Mouse (Mus musculus): Measurements from ENCODE around the gene Mettl1.
"Not testable (repeated sequence)": the region's sequence is repeated elsewhere in the genome, so short reads cannot be mapped to it uniquely, and the experiment has no call there.

The Mettl1 gene

DNA sequence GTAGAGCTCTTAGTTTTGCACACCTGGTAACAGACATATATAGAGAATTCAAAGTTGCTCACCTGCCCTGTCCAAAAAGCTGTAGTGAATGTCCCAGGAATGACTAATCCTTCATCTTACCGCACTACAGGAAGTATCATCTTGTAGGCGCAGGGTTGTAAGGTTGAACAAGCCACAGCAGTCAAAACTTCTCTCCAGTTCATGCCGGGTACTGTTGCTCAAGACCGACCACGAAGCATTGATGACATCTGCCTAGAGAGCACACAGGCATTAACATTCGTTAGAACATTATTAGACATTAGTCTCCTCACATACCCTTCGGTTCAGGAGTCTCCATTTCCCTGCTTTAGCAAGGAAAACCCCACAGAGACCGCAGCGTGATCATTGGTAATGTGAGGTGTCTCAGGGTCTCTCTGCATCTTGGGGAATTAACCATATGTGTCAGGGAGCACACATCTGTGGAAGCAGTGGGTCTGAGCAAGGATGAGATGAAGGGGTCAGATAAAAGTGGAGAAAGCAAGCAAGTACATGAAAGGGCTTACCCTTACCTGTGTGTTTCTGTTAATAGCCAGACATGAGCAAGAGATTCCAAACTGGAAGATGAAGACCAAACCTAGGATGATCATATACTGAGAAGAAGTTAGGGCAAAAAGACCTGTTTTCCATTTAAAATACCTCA is 27.3 kb downstream of the Mettl1 start:
- DNase-seq (ENCODE audit: low spot score in 2 of 2), result no peak

DNA sequence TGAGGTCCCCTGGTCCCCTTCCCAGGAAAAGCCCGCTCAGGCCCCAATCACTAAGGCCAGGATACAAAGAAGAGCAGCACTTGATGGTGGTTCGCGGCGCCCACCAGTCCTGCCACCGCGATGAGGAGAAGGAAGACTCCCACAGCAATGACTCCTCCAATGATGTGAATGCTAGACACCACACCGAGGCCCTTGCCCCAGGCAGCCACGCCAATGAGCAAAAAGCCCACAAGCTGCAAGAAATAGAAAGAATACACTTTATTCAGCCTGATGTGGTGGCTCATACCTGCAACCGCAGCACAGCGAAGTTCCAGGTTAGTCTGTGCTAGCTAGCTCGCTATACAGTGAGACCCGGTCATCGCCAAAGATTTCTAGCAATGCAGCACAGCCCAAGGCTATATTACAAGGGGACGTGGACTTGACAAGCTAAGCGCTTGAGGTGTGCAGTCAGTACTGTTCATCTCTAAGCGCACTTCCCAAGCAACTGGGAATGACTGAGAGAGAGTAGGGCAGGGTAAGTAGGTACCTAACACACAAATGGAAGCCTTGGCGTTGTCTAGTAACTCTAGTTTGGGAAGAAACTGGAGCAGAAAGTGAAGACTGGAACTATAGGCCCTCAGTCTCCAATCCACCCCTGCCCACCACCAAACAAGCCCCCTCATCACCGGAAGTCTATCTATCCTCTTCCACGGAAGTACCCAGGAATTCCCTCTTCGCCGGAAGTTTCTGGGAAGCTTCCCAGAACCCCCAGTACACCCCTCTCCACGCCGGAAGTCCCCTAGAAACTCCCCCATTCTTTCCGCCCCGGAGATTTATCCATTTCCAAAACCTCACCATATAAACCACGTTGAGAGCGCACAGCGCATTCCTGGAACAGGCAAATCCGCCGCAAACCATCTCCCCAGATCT is 28.3 kb downstream of the Mettl1 start:
- peak; percentile 40 to 76 for DNase-seq (ENCODE audit: low spot score in 2 of 2)

DNA sequence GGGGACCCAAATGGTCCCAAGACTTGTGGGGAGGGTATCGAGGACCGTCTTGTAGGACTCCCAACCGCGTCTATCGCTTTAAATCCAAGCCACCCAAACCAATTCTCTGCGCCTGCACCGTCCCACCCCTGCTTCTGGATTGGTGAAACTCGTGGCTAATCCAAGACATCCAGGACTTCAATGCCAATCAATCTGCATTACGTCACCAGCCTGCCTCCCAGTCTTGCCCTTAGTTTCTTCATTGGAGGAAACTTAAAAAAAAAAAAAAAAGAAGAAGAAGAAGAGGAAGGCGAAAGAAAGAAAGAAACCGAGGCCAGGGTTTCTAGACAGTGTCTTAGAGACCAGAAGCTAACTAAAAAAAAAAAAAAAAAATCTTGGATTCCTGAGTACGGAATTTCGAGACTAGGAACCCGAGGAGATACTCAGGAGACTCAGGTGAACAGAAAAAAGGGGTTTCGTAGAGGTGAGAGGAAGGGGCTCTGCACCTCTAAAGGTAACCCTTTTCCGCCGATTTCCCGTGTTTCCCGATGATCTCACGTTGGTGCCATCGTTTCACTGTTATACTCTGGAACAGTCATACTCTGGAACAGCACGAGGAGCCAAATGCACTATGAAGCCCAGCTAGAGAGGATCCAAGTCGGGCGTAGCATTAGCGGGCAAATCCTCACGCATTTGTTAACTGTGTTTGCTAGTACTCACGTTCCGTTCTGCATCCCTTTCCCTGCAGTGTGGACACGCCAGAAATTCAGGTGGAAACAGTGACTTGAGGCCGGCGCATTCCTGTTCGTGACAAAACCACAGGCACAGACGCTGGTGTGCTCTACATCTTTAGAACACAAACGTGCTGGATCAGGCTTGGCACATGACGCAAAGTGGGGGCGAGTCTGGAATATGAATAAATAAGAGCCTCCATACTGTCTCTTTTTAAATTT is 29.2 kb downstream of the Mettl1 start, which contains the start of gene Tspan31:
TSS of gene Tspan31 (minus strand) at position 75 of the 932 bp plus-strand sequence.
- peak; percentile 96 to 98 for DNase-seq (ENCODE audit: low spot score in 2 of 2)

DNA sequence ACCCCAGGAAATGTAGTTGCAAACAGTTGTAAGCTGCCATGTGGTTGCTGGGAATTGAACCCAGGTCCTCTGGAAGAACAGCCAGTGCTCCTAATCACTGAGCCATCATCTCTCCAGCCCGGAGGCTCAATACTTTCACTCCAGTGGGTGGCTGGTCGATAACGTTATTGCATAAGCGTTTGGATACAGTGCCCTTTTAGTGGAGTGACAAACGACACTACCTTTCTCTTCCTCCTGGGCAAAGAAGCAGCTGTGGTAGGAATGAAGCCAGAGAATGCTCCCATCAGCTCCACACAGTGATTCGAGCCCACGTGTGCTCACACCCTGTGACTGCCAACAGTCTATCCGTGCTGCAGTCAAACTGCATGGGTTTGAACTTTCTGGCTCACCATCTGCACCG is 30.0 kb downstream of the Mettl1 start:
- no peak for DNase-seq (ENCODE audit: low spot score in 2 of 2)

DNA sequence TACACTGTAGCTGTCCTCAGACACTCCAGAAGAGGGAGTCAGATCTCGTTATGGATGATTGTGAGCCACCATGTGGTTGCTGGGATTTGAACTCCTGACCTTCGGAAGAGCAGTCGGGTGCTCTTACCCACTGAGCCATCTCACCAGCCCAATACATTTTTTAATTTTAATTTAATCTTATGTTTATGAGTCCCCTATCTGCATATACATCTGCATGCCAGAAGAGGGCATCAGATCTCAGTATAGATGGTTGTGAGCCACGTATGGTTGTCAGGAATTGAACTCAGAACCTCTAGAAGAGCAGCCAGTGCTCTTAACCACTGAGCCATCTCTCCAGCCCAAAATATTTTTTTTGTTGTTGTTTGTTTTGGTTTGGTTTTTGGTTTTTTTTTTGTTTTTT is 31.1 kb downstream of the Mettl1 start:
- DNase-seq (ENCODE audit: low spot score in 2 of 2), result not testable (repeated sequence)

DNA sequence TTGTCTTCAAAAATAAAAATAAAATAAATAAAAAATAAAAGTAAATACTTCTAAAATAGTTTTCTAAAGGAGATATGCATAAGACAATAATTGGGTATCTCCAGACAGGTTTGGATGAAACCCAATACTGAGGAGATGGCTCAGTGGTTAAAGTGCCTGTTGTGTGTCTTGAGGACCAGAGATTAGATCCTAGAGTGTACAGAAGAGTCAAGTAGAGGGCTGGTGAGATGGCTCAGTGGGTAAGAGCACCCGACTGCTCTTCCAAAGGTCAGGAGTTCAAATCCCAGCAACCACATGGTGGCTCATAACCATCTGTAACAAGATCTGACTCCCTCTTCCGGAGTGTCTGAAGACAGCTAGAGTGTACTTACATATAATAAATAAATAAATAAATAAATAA is 31.8 kb downstream of the Mettl1 start:
- not testable (repeated sequence) for DNase-seq (ENCODE audit: low spot score in 2 of 2)

DNA sequence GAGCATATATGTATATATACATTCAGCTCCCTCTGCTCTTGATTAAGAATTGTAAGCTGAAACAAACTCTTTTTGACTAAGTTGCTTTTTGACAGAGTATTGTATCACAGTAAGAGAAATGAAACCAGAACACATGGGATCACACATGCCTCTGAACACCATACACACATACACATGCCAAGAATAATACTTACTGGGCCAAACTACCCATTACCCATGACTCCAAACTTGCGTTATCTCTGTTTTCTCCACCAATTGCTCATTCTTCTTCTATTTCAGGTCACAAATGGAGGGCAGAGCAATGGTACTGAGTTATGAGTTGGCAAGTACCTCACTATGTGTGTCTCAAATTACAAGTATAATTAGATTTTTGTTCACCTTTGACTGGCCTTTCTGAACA is 32.8 kb downstream of the Mettl1 start:
- no peak for DNase-seq (ENCODE audit: low spot score in 2 of 2)

DNA sequence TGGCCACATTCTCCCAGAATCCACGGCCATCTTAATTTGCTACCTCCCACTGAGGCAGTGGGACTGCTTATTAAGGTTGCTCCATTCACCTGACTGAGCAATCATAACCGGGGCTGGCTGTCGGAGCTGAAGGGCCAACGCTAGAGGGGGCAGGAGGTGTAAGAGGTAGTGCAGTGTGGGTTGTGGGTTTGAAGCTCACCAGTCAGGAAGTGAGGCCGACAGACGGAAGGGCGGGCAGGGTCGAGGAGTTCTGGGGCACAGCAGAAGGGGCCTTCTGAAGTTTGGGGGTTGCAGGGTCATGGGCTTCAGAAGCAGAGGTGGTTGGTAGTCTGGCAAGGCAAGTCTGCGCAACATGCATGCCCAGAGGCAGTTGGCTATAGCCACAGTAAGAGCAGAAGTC is 33.9 kb downstream of the Mettl1 start, which contains the start of gene Agap2:
TSS of gene Agap2 (plus strand) at position 205 of the 400 bp plus-strand sequence.
- peak in 1 of 2 experiments; percentile 28 for DNase-seq (ENCODE audit: low spot score in 2 of 2)

DNA sequence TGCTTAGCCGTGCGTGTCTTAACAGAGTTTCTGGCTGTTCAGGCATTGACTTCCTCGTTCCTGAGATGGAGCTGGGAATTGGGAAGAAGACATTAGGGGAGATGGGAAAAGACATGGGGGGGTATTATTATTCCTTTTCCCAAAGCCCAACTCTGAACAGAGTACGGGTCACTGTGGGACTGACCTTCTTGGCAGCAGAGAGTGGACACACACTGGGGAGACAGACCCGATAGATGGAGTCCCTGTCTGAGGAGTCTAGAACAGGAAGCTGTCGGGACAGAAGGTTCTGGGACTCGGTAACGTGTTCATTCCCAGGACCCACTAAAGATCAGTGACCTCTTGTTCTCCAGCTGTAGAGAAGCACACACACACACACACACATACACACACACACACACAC is 34.4 kb downstream of the Mettl1 start:
- DNase-seq (ENCODE audit: low spot score in 2 of 2), result no peak

DNA sequence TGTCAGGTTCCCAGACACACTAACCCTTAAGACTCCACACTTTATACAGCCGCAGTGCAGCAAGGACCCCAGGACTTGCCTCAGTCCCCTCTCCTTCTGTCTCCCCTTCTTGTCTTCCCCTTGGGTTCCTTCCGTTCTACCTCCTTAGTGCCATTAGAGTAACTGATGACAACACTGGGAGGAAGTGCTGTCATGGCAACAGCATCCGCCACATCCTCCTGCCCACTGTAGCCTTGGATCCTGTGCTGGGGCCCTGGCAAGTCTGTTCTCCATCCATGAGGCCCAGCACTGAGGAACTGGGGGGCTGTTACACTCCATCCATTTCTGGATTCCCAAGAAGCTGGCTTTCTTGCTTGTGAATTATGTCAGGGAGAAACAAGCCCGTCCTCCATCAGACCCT is 34.9 kb downstream of the Mettl1 start:
- DNase-seq (ENCODE audit: low spot score in 2 of 2), result peak; percentile 51 to 73

DNA sequence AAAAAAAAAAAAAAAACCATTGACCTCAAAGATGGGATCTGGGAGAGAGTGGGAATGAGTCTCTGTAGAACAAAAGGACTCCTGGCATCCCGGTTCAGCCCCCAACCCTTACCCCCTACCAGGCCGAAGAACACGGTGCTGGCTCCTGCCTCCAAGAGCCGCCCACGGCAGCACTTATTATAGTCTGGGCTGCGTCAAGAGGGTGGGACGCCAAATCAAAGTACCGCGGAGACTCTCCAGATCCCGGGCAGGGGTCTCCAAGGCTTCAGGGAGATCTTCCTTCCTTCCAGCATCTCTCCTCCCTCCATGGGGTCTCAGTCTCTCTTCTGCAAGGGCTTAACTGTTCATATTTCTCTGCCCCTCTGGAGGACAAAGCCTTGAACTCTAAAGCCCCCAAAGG is 36.3 kb downstream of the Mettl1 start:
- DNase-seq (ENCODE audit: low spot score in 2 of 2), result peak; percentile 71 to 77

DNA sequence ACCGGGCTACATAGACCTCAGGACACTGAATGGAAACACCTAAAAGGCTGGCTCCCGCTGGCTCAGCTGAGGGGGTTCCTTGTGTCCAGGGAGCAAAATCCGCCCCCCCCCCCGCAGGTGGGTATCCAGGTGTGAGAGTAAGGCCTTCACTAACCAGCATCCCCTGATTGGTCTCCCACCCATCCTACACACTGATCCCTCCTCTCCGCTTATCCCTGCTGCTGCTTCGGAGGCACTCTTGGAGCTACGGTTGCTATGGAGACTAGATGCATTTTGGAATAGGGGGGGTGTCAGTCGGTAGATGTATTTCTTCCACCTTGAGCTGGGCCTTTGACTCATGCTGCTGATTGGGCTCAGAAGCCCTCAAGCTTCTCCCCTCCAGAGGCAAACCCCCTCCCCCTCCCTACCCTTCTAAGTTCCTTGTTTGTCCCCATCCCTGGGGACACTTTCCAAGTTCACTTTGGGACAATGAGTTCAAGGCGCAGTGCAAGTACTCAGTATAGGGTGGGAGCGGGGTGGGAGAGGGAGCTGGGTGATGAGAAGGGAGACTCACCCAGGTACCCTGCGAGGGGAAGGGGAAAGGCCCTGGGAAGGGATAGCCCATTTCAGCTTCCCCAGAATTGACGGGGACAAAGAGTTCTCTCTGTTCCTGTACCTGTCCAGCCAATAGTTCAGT is 36.9 kb downstream of the Mettl1 start:
- peak; percentile 80 to 89 for DNase-seq (ENCODE audit: low spot score in 2 of 2)

DNA sequence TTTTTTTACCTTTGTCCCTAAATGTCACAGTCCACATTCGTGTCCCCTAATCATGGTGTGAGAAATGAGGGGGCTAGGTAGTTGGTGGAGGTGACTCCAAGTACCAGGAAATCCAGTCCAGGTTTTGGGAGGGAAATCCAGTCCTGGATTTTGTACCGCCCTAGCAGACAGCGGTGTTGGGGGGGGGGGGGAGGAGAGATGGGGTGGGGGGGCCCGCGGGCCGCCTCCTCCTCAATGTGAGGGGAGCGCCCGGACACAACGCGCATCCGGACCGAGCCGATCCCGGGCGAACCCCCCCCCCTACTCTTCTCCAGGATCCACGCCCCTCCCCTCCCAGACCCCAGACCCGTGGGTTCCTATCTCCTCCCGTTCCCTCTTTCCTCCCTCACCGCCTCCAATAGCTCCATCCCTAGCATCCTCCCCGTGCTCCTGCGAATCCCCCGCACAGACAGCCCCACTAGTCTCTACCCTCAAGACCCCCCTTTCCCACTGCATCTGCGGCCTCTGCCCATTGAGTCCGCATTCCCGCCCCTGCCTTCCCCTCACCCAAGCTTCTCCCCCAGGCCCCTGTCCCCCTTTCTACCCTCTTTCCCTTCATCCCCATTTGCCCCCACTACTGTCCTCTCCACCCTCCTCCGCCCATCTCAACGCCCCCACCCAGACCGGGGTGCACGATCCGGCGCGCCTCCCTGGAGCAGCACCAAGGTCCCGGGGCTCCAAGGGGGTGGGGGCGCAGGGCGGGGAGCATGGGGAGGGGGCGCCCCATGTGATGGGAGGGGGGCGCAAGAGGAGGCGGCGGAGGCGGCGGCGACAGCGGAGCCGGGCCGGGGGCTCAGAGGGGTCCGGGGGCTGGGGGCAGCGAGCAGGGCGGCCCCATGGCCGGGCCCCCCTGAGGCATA is 37.7 kb downstream of the Mettl1 start:
- DNase-seq (ENCODE audit: low spot score in 2 of 2), result peak; percentile 84 to 85

DNA sequence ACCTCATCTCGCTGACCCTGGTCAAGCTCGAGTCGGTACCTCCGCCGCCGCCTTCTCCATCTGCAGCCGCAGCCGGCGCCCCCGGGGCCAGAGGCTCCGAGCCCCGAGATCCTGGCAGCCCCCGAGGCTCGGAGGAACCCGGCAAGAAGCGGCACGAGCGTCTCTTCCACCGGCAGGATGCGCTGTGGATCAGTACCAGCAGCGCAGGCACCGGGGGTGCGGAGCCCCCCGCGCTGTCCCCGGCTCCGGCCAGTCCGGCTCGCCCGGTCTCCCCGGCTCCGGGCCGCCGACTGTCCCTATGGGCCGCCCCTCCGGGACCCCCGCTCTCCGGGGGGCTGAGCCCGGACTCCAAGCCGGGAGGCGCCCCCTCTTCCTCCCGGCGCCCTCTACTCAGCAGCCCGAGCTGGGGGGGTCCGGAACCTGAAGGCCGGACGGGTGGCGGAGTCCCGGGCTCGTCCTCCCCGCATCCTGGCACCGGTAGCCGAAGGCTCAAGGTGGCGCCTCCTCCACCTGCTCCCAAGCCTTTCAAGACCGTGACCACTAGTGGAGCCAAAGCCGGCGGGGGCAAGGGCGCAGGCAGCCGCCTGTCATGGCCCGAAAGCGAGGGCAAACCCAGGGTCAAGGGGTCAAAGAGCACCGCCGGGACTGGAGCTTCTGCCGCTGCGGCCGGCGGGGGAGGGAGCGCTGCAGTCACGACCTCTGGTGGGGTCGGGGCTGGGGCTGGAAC is 38.6 kb downstream of the Mettl1 start:
- peak; percentile 73 to 77 for DNase-seq (ENCODE audit: low spot score in 2 of 2)

DNA sequence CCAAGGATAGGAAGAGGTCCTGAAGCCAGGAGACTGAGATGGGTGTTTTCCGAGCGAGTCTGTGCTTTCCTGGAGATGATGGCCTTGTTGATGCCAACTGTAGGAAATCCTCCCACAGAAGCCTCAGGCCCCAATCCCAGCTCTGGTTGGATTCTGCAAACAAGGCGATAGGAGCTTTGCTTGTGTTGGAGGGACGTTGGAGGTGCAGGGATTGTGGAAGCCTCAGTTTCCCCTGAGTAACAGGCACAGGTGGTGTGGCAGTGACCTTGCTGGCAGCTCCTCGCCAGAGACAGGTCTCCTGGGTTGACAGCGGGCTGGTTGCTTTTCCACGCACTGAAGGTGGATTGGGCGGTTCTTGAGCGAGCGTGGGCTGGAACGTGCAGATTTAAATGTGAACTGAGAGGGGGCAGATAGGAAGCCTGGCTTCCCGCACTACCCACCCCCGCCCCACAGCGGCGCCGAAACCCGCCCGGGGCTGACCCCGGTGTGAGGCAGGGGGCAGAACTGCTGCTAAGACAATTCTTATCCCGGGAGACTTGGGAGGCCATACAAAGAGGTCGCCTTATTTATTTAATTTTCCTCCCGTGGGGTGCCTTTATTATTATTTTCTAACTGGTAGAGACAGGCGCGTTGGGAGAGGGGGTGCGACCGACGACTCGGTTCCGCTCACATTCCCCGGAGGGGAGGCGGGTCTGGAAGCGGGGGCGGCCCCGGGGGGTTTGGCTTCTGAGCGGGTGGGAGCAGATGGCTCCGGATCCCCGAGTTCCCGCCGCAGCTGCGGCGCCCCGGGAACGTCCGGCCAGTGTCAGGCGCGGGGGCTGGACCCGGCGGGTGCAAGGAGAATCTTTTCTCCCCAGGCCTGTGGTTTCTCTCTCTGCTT is 39.9 kb downstream of the Mettl1 start:
- DNase-seq (ENCODE audit: low spot score in 2 of 2), result peak; percentile 78

DNA sequence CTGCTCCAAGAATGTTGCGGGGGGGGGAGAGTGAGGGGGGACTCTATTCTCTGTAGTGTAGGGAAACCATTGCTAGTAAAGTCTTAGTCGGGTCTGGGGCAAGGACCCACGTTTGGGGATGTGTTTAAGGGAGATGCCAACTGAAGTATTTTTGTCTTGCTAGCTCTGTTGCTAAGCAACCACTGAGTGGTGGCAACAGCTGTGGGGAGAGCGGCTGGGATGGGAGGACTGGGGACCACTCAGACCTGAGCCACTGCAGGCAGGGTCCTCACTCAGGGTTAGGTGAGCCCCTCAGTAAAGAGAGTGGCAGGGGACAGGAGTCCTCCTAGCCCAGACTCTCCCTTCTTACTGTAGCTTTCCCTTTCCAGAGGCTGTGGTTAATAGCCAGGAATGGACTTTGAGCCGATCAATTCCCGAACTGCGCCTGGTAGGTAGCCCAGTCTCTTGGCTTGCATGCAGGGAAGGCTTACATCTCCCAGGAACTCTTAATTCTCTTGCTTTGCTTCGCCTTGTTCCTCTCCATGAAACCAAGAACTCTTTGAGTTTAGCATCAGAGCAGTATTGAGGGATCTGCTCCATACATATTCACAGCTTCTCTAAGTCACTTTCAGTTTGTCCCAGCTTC is 40.9 kb downstream of the Mettl1 start:
- peak; percentile 64 to 74 for DNase-seq (ENCODE audit: low spot score in 2 of 2)

DNA sequence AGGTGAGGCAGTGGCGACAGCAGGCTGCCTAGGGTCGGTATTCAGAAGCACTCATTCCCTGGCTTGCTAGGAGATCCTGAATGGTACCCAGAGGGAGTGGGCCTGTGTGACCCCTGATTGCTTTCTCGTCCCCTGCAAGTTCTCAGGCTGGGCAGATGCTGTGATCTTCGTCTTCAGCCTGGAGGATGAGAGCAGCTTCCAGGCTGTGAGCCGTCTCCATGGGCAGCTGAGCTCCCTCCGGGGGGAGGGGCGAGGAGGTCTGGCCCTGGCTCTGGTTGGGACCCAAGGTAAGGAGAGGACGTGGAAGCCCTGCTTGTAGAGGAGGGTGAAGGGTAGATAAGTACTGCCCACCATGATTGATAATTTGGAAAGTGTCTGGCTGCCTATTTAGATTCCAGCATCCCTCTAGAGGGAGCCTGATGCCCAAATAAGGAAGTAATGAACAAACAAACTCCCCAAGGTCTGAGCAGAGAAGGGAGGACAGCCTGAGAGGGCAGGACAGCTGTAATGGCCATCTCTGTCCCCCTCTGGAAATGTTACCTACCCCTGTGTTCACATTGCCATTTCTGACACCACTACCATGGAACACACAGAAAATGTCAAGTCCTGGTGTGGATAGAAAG is 42.2 kb downstream of the Mettl1 start:
- peak in 1 of 2 experiments; percentile 38 for DNase-seq (ENCODE audit: low spot score in 2 of 2)

Data from right cerebral cortex, postnatal 10 days (tissue).